Mouse (Mus musculus) limb, embryonic 13.5 days (tissue): ENCODE results near the gene Igf1. TPM values are rescaled to one million over a fixed set of nuclear protein-coding genes. Genes with fewer than 3 reads are reported as not detected.

Source experiments
- ATAC-seq: fragments of 200-750 bp; cut with Nextera tagmentation; 2 replicates; pipeline ENCODE4 v1.8.0; 2017; ENCODE audit warnings: low read depth, moderate number of reproducible peaks, moderate TSS enrichment; ENCODE audit not compliant: low FRiP score
- H3K27ac ChIP-seq: fragments of 300-500 bp; sonication (generic); 2 replicates; pipeline ENCODE4 v1.5.1; 2015; ENCODE audit warnings: inconsistent platforms, mild to moderate bottlenecking, moderate library complexity
- H3K27me3 ChIP-seq: fragments of 300-500 bp; sonication (generic); 2 replicates; pipeline ENCODE4 v1.6.1; 2015; ENCODE audit warnings: mild to moderate bottlenecking, inconsistent platforms
- H3K36me3 ChIP-seq: fragments of 300-500 bp; sonication (generic); 2 replicates; pipeline ENCODE4 v1.6.1; 2015; ENCODE audit warnings: inconsistent platforms, mild to moderate bottlenecking, moderate library complexity
- H3K4me1 ChIP-seq: fragments of 300-500 bp; sonication (generic); 2 replicates; pipeline ENCODE4 v1.6.1; 2015; ENCODE audit warnings: inconsistent platforms
- H3K4me2 ChIP-seq: fragments of 300-500 bp; sonication (generic); replicated peaks from 2 replicates; pipeline ENCODE4 v1.6.1; 2015; ENCODE audit warnings: inconsistent platforms, mild to moderate bottlenecking, moderate library complexity
- H3K4me3 ChIP-seq: fragments of 300-500 bp; sonication (generic); 2 replicates; pipeline ENCODE4 v1.5.1; 2015; ENCODE audit warnings: moderate library complexity, mild to moderate bottlenecking, inconsistent platforms
- H3K9ac ChIP-seq: fragments of 300-500 bp; sonication (generic); 2 replicates; pipeline ENCODE4 v1.6.1; 2015; ENCODE audit warnings: mild to moderate bottlenecking, inconsistent platforms
- H3K9me3 ChIP-seq: fragments of 300-500 bp; sonication (generic); 2 replicates; pipeline ENCODE4 v1.6.1; 2016; ENCODE audit warnings: inconsistent platforms
- WGBS: fragments of 180-500 bp; shearing (Covaris S2); methylation state at CpG from one replicate; pipeline ENCODE4 v1.1.7; 2015; 5-methylcytosine and 5-hydroxymethylcytosine counted together
- polyA plus RNA-seq: library from polyadenylated mRNA; unstranded; fragments of >200 nt; fragmentation: Nextera tagmentation; extraction: Ambion mirVana; gene quantifications from 2 replicates; pipeline ENCODE4 v1.2.1, GENCODE M21; 2015

Gene Igf1
- 54.7 and 58.5 TPM in 2 replicates for polyA plus RNA-seq

DNA sequence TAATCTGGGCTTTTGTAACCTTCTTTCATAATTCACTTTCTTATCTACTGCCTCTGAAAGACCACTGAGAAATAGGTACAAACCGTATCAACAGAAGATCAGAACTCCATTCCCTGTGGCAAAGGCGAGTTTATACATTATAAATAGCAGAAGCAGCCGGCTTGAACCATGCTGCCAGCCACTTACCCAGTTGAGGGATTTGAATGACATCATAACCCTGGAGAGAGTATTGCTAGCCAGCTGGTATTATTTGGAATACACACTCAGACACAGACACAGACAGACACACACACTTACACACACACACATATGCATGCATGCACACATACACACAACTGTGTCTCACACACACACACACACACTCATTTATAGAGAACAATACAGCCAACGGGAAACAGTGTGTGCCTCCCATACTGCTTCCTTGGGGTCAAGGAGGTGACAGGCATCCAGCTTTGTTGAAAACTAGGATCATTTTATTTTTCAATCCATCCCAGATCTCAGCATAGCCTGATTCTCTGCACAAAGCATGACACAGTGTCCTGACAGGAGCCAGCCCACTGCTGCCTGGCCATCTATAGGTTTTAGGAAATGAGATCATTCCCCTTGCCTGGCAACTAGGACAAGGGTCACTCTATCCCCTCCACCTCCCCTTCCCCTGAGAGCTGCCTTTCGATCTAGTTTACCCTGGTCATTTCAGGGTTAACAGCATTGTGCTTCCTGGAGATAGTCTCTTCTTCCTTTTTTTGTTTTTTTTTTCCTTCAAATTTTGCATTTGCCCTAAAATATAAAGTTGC, at the start of gene Igf1:
TSS of gene Igf1 (plus strand) at position 253 of the 794 bp plus-strand sequence.
- Histone ChIP-seq H3K27ac (peak within 1 kb of the TSS; percentile 91), H3K4me2 (peak within 1 kb of the TSS; percentile 82), H3K4me3 (peak within 1 kb of the TSS; percentile 52), H3K9ac (peak within 1 kb of the TSS; percentile 68; the same call in 1 of the 2 replicates), H3K4me1 (peaks cover 72% of the 10 kb centered on the region), H3K36me3 (no peaks in the 10 kb centered on the region), H3K9me3 (no peaks in the 10 kb centered on the region), H3K27me3 (peaks cover 40% of the 10 kb centered on the region)
- WGBS: 35% methylated on average over 5 of the region's 5 CpGs
- ATAC-seq: no peak

DNA sequence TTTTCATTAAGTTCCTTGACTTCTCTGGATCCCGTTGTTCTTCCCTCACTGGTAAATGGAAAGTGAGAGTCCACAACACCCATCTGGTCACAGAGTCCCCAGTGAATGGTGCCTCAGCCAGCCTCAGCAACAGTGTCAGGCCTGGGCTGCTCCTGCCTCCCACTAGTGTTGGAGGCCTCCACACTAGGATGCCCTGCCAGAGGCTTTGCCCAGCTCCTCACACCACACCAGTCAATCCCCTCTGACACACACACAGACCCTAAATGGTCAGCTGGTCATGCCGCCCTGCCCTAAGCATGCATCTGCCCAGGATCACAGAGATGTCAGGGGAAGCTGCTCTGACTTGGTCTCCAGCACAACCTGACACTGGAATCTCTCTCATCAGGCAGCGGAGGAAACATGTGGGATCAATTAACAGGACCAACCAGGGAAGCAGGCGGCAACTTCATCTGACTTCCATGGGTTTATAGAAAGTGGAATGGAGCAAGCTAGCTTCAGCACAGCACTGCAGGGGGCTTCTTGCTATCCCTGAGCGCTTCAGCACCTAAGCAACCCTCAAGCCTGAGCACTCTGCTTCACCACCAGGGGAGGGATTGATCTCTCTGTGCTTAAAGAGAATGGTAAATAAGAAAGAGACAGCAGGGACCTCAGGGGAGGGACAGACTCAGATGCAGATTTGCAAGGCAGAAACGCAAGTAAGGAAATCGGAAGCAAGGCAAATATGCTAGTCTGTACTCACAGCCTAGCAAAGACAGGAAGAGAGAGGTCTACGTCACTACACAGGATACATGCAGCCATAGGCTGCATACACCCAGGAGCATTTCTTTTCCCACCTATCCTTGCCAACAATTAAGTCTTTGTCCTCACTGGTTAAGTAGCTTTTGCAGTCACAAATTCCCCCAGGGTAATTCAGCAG, 45.6 kb upstream of the Igf1 start:
- Histone ChIP-seq H3K27me3 (no peaks in the 10 kb centered on the region), H3K4me3 (peak overlapping the region; percentile 17), H3K36me3 (no peaks in the 10 kb centered on the region), H3K27ac (no peak overlapping the region), H3K4me2 (peak overlapping the region; percentile 56), H3K9me3 (no peaks in the 10 kb centered on the region), H3K9ac (peak overlapping the region; percentile 45; the same call in 1 of the 2 replicates), H3K4me1 (peaks cover 28% of the 10 kb centered on the region)
- 10% methylated on average over 8 of the region's 8 CpGs for WGBS
- peak; percentile 70 for ATAC-seq

DNA sequence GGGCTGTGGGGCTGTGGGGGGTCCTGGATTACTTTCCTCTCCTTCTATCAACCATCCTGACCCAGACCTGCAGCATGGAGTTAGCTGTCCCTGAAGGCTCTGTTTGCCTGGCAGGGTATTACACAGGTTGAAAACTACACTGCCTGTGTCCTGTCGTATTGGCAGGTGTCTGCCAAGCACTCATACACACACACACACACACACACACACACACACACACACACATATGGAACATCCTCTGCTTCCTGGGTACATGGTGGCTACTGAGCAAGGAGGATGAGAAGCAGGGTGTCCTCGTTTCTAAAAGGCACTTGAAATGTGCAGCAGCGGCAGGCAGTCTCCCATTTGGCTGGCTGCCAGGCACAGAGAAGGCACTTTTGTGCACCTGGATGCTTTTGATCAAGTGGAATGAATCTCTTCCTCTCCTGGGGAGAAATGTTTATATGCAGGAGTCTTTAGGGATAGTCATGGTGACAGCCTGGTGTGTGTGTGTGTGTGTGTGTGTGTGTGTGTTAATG, 44.9 kb upstream of the Igf1 start:
- H3K4me1 ChIP-seq: peaks cover 28% of the 10 kb centered on the region
- H3K9ac ChIP-seq: peak overlapping the region; percentile 45; the same call in 1 of the 2 replicates
- no peak overlapping the region for H3K27ac ChIP-seq
- peak overlapping the region; percentile 17 for H3K4me3 ChIP-seq
- H3K9me3 ChIP-seq: no peaks in the 10 kb centered on the region
- peak; percentile 62 for ATAC-seq
- no peaks in the 10 kb centered on the region for H3K27me3 ChIP-seq
- 5% methylated on average over 3 of the region's 3 CpGs for WGBS
- H3K4me2 ChIP-seq: peak overlapping the region; percentile 56
- no peaks in the 10 kb centered on the region for H3K36me3 ChIP-seq

DNA sequence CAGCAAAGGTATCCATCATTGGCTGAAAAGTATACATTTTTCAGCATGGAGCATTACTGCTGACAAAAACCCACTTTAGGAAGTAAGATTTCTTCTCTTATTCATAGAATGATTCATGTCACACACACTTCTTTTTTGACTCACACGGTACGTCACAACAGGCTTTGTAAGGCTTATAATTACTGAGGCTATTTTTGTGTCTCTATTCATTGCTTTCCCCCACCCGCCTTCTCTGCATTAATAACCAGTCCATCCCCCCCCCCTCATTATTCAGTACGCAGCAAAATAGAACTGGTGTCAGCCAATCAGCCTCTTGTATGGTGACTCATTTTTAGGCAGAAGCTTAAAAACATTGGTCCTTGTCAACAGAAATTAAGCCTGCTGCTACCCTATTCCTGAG, 41.2 kb upstream of the Igf1 start:
- Histone ChIP-seq H3K9ac (no peak overlapping the region), H3K27ac (no peak overlapping the region), H3K4me3 (no peak overlapping the region), H3K36me3 (no peaks in the 10 kb centered on the region), H3K9me3 (no peaks in the 10 kb centered on the region), H3K27me3 (0 out of 2 replicates have a peak, but pooled peaks cover 4% of the 10 kb centered on the region), H3K4me2 (no peak overlapping the region), H3K4me1 (peaks cover 19% of the 10 kb centered on the region)
- no peak for ATAC-seq
- WGBS: 87% methylated on average over 4 of the region's 4 CpGs

DNA sequence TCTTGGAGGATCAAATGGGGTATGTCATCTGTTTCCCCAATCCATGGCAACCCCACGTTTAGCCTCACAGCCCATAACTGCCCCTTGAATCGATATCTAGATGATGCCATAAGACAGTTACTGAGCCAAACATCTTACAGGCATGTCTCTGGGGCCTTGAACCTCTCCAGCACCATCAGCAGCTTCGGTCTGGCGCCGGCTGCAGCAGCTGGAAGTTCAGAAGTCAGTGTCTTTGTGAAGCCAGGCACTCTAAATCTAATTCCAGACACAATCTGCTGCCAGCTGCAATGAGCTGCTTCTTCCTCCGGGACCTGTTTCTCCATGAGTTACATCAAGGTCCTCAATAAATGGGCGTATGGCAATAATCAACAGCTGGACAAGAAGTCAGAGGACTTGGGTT, 40.3 kb upstream of the Igf1 start:
- H3K4me2 ChIP-seq: no peak overlapping the region

DNA sequence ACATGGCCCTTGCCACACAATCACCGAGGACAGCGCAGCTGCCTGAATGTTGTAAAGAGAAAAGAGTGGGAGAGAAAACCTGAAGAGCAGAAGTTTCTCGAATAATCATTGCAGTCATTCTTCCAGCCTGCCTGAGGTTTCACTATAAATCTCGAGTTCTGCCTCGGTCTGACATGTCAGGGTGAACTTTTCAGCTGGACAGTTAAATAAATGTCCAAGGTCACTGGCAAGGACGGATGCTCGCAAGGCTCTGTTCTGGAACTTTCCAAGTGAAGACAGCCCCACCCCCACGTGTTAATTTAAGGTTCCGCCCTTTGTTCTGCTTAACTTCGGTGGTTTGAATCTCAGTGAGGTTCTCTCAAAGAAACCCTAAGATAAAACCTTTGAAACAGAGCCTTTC, 36.2 kb upstream of the Igf1 start:
- Histone ChIP-seq H3K36me3 (no peaks in the 10 kb centered on the region), H3K4me1 (no peaks in the 10 kb centered on the region), H3K27me3 (0 out of 2 replicates have a peak, but pooled peaks cover 4% of the 10 kb centered on the region), H3K4me2 (no peak overlapping the region), H3K9ac (no peak overlapping the region), H3K27ac (no peak overlapping the region), H3K4me3 (no peak overlapping the region), H3K9me3 (no peaks in the 10 kb centered on the region)
- WGBS: 71% methylated on average over 10 of the region's 10 CpGs
- ATAC-seq: no peak

More for the DNA sequence above, 40.3 kb upstream of the Igf1 start:
- Histone ChIP-seq H3K9me3 (no peaks in the 10 kb centered on the region), H3K4me1 (peaks cover 11% of the 10 kb centered on the region), H3K36me3 (no peaks in the 10 kb centered on the region), H3K27ac (no peak overlapping the region), H3K4me3 (no peak overlapping the region), H3K9ac (no peak overlapping the region), H3K27me3 (0 out of 2 replicates have a peak, but pooled peaks cover 4% of the 10 kb centered on the region)
- WGBS: 71% methylated on average over 7 of the region's 7 CpGs
- ATAC-seq: no peak

DNA sequence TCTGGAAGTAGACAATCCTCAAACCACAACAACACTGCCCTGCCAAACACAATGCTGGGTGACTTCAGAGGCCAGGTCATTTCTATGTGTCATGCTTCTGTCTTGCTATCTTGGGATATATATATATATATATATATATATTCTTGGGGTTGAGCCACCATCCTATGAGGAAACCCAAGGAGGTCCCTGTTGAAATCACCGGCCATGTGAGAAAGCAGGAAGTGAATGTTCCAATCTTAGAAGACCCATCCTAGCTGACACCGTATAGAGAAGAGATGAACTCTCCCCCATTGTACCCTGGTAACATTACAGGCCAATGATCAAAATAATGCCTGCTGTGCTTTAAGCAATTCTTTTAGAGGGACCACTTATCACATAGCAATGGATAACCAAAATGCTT, 28.1 kb upstream of the Igf1 start:
- Histone ChIP-seq H3K9ac (no peak overlapping the region), H3K36me3 (no peaks in the 10 kb centered on the region), H3K4me3 (no peak overlapping the region), H3K27ac (no peak overlapping the region), H3K4me2 (no peak overlapping the region), H3K9me3 (no peaks in the 10 kb centered on the region), H3K4me1 (no peaks in the 10 kb centered on the region), H3K27me3 (no peaks in the 10 kb centered on the region)
- ATAC-seq: no peak
- WGBS: 100% methylated on average over 2 of the region's 2 CpGs

DNA sequence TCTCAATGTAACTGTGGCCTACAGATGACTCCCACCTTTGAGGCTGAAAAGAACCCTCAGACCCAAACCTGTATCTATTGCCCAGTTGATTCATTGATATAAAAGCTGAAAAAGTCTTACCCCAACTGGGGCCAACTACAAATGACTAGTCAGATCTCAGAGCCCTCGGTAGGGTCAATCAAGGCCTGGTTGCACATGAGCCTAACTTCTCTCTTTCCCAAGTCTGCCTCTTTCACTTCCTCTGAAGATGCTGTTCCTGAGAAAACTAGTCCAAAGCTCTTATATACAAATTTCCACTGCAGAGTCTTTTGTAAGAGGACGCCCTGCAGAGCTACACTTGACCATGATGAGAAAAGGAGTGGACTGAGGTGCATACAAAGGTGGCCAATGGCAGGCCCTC, 27.4 kb upstream of the Igf1 start:
- no peak for ATAC-seq
- H3K27me3 ChIP-seq: no peaks in the 10 kb centered on the region
- 90% methylated on average over 2 of the region's 2 CpGs for WGBS

DNA sequence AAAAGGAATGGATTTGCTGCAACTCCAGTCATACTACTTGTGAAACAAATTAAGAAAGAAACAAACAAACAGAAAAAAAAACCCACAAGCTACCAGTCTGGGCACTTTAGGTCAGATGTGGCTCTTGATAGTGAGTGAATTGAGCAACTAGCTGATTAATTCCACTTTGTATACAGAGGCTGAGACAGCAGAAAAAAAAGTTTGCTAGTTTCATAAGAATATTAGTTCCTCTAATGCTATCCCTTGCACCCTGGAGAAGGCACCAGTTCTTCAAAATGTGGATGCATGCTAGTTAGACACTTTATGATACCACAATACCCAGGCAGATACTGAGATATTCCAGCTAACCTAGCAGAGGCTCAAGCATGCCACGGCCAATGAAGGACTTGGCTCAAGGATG, 26.0 kb upstream of the Igf1 start:
- no peak overlapping the region for H3K4me3 ChIP-seq
- WGBS: 75% methylated on average over 1 of the region's 1 CpGs
- H3K27ac ChIP-seq: no peak overlapping the region
- H3K9ac ChIP-seq: no peak overlapping the region
- H3K4me1 ChIP-seq: no peaks in the 10 kb centered on the region
- no peaks in the 10 kb centered on the region for H3K27me3 ChIP-seq
- H3K36me3 ChIP-seq: no peaks in the 10 kb centered on the region
- no peak overlapping the region for H3K4me2 ChIP-seq
- H3K9me3 ChIP-seq: no peaks in the 10 kb centered on the region
- no peak for ATAC-seq

More for the DNA sequence above, 27.4 kb upstream of the Igf1 start:
- H3K27ac ChIP-seq: no peak overlapping the region
- H3K4me3 ChIP-seq: no peak overlapping the region
- H3K9me3 ChIP-seq: no peaks in the 10 kb centered on the region
- H3K9ac ChIP-seq: no peak overlapping the region
- no peaks in the 10 kb centered on the region for H3K36me3 ChIP-seq
- no peaks in the 10 kb centered on the region for H3K4me1 ChIP-seq
- H3K4me2 ChIP-seq: no peak overlapping the region

DNA sequence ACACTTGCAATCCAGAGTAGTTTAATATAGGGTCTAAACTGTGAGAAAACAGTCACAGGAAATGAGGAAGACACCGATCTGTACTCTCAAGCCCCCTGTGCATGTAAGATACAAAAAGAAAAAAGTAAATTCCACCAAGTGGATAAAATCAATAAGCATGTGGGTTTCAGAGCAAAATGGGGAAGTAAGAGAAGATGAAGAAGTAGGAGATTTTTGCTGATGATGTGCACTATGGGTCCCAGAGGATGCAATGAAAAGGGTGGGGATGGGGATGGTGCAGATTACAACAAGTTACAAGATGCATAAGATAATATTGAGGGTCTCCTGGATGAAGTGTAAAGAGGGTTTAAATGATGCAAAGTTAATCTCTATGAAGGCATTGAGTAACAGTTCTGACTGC, 18.6 kb upstream of the Igf1 start:
- no peaks in the 10 kb centered on the region for H3K9me3 ChIP-seq
- WGBS: 86% methylated on average over 1 of the region's 1 CpGs
- no peak overlapping the region for H3K27ac ChIP-seq
- H3K36me3 ChIP-seq: no peaks in the 10 kb centered on the region
- H3K27me3 ChIP-seq: no peaks in the 10 kb centered on the region
- no peak overlapping the region for H3K4me2 ChIP-seq
- ATAC-seq: no peak
- no peaks in the 10 kb centered on the region for H3K4me1 ChIP-seq
- no peak overlapping the region for H3K9ac ChIP-seq
- no peak overlapping the region for H3K4me3 ChIP-seq

DNA sequence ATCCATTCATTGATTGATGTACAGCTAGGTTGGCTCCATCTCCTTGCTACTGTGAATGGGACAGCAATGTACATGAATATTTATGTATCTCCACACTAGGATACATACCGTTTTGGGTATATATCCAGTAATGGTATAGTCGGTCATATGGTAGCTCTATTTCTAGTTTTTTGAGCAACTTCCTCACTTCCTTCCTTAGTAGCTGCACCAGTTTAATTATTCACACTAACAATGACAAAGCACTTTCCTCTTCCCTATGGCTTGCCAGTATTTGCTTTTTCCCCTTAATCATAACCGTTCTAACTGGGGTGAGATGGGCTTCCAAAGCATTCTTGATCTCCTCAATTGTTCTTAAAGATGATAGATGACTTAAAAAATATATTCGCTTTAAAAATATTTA, 15.6 kb upstream of the Igf1 start:
- ATAC-seq: no peak
- WGBS: 85% methylated on average over 4 of the region's 4 CpGs
- no peak overlapping the region for H3K4me3 ChIP-seq
- no peak overlapping the region for H3K4me2 ChIP-seq
- H3K9ac ChIP-seq: no peak overlapping the region
- H3K9me3 ChIP-seq: no peaks in the 10 kb centered on the region
- no peaks in the 10 kb centered on the region for H3K36me3 ChIP-seq
- 0 out of 2 replicates have a peak, but pooled peaks cover 5% of the 10 kb centered on the region for H3K4me1 ChIP-seq
- H3K27me3 ChIP-seq: no peaks in the 10 kb centered on the region; the same call in 1 of the 2 replicates
- H3K27ac ChIP-seq: no peak overlapping the region
